Mouse (Mus musculus) lung, embryonic 15.5 days (tissue): ENCODE results near the gene Pip. TPM values are rescaled to one million over a fixed set of nuclear protein-coding genes. Genes with fewer than 3 reads are reported as not detected.

ENCODE experiments used
- ATAC-seq: fragments of 200-750 bp; cut with Nextera tagmentation; 2 replicates; pipeline ENCODE4 v1.8.0; 2017; ENCODE audit warnings: moderate number of reproducible peaks, borderline replicate concordance; ENCODE audit not compliant: low FRiP score, low TSS enrichment; ENCODE audit errors: extremely low read depth
- H3K27ac ChIP-seq: fragments of 300-500 bp; sonication (generic); 2 replicates; pipeline ENCODE4 v1.5.1; 2015; ENCODE audit warnings: moderate library complexity, mild to moderate bottlenecking, inconsistent platforms
- H3K27me3 ChIP-seq: fragments of 300-500 bp; sonication (generic); 2 replicates; pipeline ENCODE4 v1.6.1; 2015; ENCODE audit warnings: inconsistent platforms
- H3K36me3 ChIP-seq: fragments of 300-500 bp; sonication (generic); 2 replicates; pipeline ENCODE4 v1.6.1; 2015; ENCODE audit warnings: inconsistent platforms
- H3K4me1 ChIP-seq: fragments of 300-500 bp; sonication (generic); 2 replicates; pipeline ENCODE4 v1.6.1; 2015; ENCODE audit warnings: inconsistent platforms
- H3K4me2 ChIP-seq: fragments of 300-500 bp; sonication (generic); 2 replicates; pipeline ENCODE4 v1.6.1; 2015; ENCODE audit warnings: inconsistent platforms, mild to moderate bottlenecking, moderate library complexity
- H3K4me3 ChIP-seq: fragments of 300-500 bp; sonication (generic); 2 replicates; pipeline ENCODE4 v1.5.1; 2015; ENCODE audit warnings: mild to moderate bottlenecking, inconsistent platforms
- H3K9ac ChIP-seq: fragments of 300-500 bp; sonication (generic); 2 replicates; pipeline ENCODE4 v1.6.1; 2015; ENCODE audit warnings: inconsistent platforms
- H3K9me3 ChIP-seq: fragments of 300-500 bp; sonication (generic); 2 replicates; pipeline ENCODE4 v1.6.1; 2016; ENCODE audit warnings: inconsistent platforms
- WGBS: fragments of 180-500 bp; shearing (Covaris S2); methylation state at CpG from one replicate; pipeline ENCODE4 v1.1.7; 2015; 5-methylcytosine and 5-hydroxymethylcytosine counted together
- polyA plus RNA-seq: library from polyadenylated mRNA; unstranded; fragments of >200 nt; fragmentation: Nextera tagmentation; extraction: Ambion mirVana; gene quantifications from 2 replicates; pipeline ENCODE4 v1.2.1, GENCODE M21; 2015

The Pip gene
- not detected in 2 replicates for polyA plus RNA-seq

DNA sequence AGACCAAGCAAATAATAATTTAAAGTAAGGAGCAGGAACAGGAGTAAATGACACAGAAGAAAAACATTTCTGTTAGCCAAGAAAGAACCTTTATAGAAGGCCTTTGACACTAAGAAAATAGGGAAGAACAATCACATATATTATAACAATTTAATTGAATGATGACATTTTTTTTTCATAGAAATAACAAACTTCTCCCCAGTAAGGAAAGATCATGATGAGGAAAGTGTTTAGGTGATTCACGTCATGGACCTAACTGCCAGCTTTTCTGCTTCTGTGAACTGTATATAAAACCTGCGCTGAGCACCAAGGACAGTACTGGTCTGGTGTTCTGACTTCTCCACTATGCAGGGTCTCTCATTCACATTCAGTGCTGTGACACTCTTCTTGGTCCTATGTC lies at the start of gene Pip:
TSS of gene Pip (plus strand) at position 301 of the 400 bp plus-strand sequence.
- no peak within 1 kb of the TSS for H3K27ac ChIP-seq
- H3K36me3 ChIP-seq = no peaks in the 10 kb centered on the region
- H3K4me3 ChIP-seq = no peak within 1 kb of the TSS
- ATAC-seq = no peak
- H3K9me3 ChIP-seq = no peaks in the 10 kb centered on the region
- no peak within 1 kb of the TSS for H3K4me2 ChIP-seq
- 63% methylated on average over 2 of the region's 2 CpGs for WGBS
- no peaks in the 10 kb centered on the region for H3K27me3 ChIP-seq
- H3K4me1 ChIP-seq = no peaks in the 10 kb centered on the region
- no peak within 1 kb of the TSS for H3K9ac ChIP-seq

- Histone ChIP-seq H3K27me3 (no peaks in the 10 kb centered on the region), H3K4me2 (no peak overlapping the region), H3K36me3 (no peaks in the 10 kb centered on the region), H3K27ac (no peak overlapping the region), H3K9ac (no peak overlapping the region), H3K4me3 (no peak overlapping the region), H3K4me1 (no peaks in the 10 kb centered on the region), H3K9me3 (no peaks in the 10 kb centered on the region)
- ATAC-seq = no peak
Measured at GRCm38 (mm10) chr6:41824086-41824485, 23.2 kb upstream of the Pip start.

- ATAC-seq = no peak
- Histone ChIP-seq H3K27ac (no peak overlapping the region), H3K27me3 (no peaks in the 10 kb centered on the region), H3K36me3 (no peaks in the 10 kb centered on the region), H3K9me3 (no peaks in the 10 kb centered on the region), H3K9ac (no peak overlapping the region), H3K4me1 (no peaks in the 10 kb centered on the region), H3K4me2 (no peak overlapping the region), H3K4me3 (no peak overlapping the region)
- 77% methylated on average over 2 of the region's 2 CpGs for WGBS
Measured at GRCm38 (mm10) chr6:41829516-41829915, 17.8 kb upstream of the Pip start.

- H3K36me3 ChIP-seq = no peaks in the 10 kb centered on the region
- H3K4me1 ChIP-seq = no peaks in the 10 kb centered on the region
- ATAC-seq = no peak
- H3K9me3 ChIP-seq = no peaks in the 10 kb centered on the region
- H3K9ac ChIP-seq = no peak within 1 kb of the TSS
- H3K27ac ChIP-seq = no peak within 1 kb of the TSS
- 85% methylated on average over 3 of the region's 3 CpGs for WGBS
- H3K4me2 ChIP-seq = no peak within 1 kb of the TSS
- no peak within 1 kb of the TSS for H3K4me3 ChIP-seq
- no peaks in the 10 kb centered on the region for H3K27me3 ChIP-seq
Measured at GRCm38 (mm10) chr6:41852689-41853088, 5.4 kb downstream of the Pip start, which contains the start of gene Sval2. TSS of gene Sval2 (plus strand) at chr6:41852989.

- ATAC-seq = no peak
- Histone ChIP-seq H3K27ac (no peak overlapping the region), H3K9ac (no peak overlapping the region), H3K4me1 (no peaks in the 10 kb centered on the region), H3K9me3 (no peaks in the 10 kb centered on the region), H3K27me3 (no peaks in the 10 kb centered on the region), H3K4me2 (no peak overlapping the region), H3K4me3 (no peak overlapping the region), H3K36me3 (no peaks in the 10 kb centered on the region)
- 72% methylated on average over 2 of the region's 2 CpGs for WGBS
Measured at GRCm38 (mm10) chr6:41864038-41864437, 16.7 kb downstream of the Pip start.

Other genes with a start within 250 kb of the Pip start
- 10.4 and 14.5 TPM in 2 replicates for gene Ephb6, start 242.1 kb upstream of the Pip start, polyA plus RNA-seq
- gene Trpv6, start 211.1 kb upstream of the Pip start, polyA plus RNA-seq = 1.8 and 2.3 TPM in 2 replicates
- not detected in 2 replicates for gene Trpv5, start 166.8 kb upstream of the Pip start, polyA plus RNA-seq
- gene Llcfc1, start 163.1 kb upstream of the Pip start, polyA plus RNA-seq = not detected in 2 replicates
- 2.7 and 3.3 TPM in 2 replicates for gene Kel, start 143.2 kb upstream of the Pip start, polyA plus RNA-seq
- not detected in 2 replicates for gene Olfr459, start 72.4 kb upstream of the Pip start, polyA plus RNA-seq
- not detected in 2 replicates for gene Sval2, start 5.5 kb downstream of the Pip start, polyA plus RNA-seq
- not detected in 2 replicates for gene Sval1, start 104.1 kb downstream of the Pip start, polyA plus RNA-seq
- gene Sval3, start 120.6 kb downstream of the Pip start, polyA plus RNA-seq = not detected in 2 replicates
- gene Sva, start 190.9 kb downstream of the Pip start, polyA plus RNA-seq = not detected in 2 replicates